Mouse (Mus musculus): Measurements from ENCODE around the gene Dph5.
"Not testable (repeated sequence)": the region's sequence is repeated elsewhere in the genome, so short reads cannot be mapped to it uniquely, and the experiment has no call there.

Gene Dph5

GRCm38 (mm10) chr3:115893166-115893565 is 5.5 kb downstream of the Dph5 start:
- no peak for DNase-seq

DNA sequence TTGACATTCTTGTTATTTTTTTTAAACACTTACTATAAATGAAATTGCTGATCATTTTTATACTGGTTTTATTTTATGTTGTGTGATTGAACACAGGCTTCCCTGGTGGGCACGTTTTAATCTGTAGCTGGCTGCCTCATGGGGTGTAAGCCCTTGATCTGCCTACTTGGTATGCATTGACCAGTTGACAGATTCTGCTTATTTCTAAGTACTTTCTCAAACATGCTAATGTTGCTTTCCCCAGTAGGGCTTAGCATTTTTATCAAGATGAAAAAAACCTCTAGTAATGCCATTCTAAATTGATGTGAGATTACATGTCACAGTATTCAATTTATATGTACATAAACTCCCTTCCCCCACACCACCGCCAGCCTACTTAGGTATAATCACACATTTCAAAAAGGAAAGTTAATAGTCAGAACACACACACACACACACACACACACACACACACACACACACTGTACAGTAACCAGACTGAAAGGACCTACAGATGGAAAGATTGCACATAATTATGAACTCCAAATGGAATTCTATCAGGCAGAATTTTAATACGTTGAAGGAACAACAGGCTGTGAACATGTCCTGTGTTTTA is 10.8 kb downstream of the Dph5 start:
- DNase-seq, result no peak

DNA sequence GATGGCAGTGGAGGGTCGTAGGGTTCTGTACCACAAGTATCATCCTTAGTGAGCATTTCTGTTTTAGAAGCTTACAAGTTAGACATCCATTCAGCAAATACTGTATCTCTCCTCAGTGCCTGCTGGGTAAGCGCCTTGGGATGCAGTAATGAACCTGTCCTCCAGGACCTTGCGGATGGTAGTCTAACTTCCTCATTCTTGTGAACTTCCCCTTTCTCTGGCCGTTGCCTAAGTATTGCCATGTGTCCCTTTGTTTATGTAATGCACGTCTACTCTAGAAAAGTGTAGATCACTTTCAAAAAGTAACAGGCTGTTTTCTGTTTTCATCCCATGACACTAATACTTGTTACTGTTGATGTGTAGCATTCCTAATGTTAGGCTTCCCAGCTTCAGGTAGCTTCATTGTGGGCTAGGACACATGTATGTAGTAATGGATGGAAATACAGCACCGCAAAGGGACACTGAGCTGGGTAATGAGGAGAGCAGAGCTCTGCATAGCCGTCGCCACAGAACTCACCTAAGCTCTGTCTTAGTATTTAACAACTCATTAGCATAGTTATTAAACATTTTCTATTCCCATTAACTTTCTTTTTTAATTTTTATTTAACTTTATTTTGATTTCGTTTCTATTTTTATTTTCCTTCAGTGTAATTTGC is 14.8 kb downstream of the Dph5 start:
- no peak for DNase-seq

GRCm38 (mm10) chr3:115905067-115905466 is 17.4 kb downstream of the Dph5 start:
- no peak for DNase-seq

DNA sequence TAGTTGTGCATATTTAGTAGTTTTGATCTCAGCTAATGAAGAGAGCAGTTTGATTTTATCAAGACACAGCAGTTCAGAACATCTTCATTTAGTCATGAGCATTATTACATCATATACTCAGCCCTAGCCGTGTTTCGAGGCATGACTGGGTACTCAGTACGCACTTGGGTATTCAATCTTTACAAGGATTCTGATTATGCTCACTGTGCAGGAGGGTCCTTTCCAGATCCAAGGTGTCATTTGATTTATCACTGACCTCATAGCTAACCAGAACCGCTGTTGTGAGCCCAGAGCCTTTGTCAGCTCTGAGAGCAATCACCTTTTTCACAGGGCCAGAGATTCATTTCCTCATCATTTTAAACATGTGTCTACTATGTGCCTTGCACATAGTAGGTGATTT is 17.9 kb downstream of the Dph5 start:
- no peak for DNase-seq

DNA sequence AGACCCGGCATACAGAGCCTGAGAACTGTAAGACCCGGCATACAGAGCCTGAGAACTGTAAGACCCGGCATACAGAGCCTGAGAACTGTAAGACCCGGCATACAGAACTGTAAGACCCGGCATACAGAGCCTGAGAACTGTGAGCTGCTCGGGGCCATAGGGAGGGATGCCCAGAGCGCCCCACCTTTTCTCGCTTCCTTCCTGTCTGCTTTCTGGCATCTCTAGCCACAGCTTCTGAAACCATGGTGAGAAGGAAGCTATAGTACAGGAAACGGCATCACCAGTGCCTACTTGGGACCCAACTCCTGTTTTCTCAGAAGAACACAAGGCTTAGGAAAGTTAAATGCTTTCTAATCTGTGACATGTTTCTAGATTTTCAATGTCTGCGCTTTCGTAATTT is 19.8 kb downstream of the Dph5 start:
- DNase-seq, result not testable (repeated sequence)

- no peak for DNase-seq
Observed at GRCm38 (mm10) chr3:115924401-115925190, 37.0 kb downstream of the Dph5 start.

- no peak for DNase-seq
Observed at GRCm38 (mm10) chr3:115926531-115926930, 38.9 kb downstream of the Dph5 start.

DNA sequence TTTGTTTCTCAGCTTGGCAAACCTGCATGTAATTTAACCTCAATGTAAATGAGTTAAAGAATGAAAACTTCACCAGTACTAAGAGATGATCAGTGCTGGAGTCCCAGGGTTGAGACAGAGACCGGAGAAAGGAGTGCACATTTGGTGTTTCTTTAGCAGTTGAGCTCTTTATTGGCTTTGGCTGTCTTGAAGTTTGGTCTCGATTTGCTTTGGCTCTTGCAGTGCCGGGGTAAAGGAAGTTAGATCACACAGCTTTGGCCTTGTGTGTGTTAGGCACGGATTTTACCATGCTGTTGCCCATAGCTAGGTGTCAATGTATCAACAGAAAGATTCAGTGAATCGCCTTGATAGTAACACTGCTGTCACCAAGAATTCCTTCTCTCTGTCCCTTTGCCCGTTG is 44.1 kb downstream of the Dph5 start:
- no peak for DNase-seq

GRCm38 (mm10) chr3:115933293-115934186 is 45.9 kb downstream of the Dph5 start:
- DNase-seq, result no peak

- DNase-seq, result peak; percentile 63 to 75
Observed at GRCm38 (mm10) chr3:115936734-115937599, 49.3 kb downstream of the Dph5 start.

GRCm38 (mm10) chr3:115937807-115938206 is 50.2 kb downstream of the Dph5 start:
- DNase-seq, result no peak

DNA sequence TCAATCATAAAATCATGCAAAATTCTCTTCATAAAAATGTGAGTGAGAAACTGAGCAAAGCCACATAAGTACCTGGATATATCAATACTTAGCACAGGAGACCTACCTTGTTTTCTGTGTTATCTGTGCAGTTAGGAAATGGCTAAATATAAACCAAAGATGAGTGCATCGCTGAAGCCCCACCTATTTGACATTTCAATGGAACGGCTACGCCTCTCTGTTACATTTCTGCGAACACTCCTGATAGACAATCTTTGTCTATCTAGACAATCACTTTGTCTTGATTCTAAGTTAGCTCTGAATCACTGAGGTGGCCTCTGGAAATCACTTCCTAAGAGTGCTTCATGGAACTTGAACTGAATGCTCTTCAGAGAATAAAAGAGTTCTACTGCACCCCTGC is 52.9 kb downstream of the Dph5 start:
- no peak for DNase-seq

GRCm38 (mm10) chr3:115941464-115941863 is 53.8 kb downstream of the Dph5 start:
- DNase-seq, result no peak

GRCm38 (mm10) chr3:115944376-115944775 is 56.7 kb downstream of the Dph5 start:
- no peak for DNase-seq

DNA sequence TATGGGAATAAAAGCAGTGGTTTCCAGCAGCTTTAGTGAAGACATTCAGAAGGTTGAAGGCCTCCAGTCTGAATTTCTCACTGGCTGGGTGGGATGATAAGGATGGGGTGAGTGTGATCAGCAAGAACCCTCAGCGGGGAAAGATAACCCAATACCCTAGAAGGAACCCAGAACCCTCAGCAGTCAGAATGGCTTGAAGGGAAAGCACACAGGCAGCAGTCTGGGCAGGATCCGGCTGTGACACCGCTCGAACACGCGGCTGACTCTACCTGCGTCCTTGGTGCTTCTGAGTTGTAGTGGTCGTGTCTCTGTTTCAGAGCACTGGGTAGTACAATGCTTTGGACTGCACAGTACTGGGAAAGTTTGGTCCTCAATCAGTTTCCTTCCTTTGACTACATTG is 58.6 kb downstream of the Dph5 start:
- DNase-seq, result no peak

GRCm38 (mm10) chr3:115949220-115949920 is 61.7 kb downstream of the Dph5 start:
- DNase-seq, result no peak

- peak in 1 of 2 experiments; percentile 9 for DNase-seq
Observed at GRCm38 (mm10) chr3:115949921-115950877, 62.6 kb downstream of the Dph5 start.

DNA sequence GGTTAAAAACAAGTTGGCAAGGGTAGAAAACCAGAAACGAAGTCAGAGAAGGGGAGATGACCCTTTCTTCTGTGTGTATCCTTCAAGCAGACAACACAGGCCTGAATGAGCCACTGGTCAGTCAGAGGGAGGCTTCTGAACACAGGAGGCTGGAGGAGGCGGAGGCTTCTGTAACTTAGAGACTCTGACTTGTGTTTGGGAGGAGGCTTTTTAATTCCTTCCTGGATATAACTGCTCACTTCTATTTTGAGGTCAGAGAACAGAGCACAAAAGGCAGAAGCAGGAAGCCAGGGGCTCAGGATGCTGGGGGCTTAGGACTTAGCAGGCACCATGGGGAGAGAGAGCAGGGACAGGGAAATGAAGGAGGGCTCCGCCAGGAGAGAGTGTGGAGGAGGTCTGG is 63.6 kb downstream of the Dph5 start:
- DNase-seq, result no peak

DNA sequence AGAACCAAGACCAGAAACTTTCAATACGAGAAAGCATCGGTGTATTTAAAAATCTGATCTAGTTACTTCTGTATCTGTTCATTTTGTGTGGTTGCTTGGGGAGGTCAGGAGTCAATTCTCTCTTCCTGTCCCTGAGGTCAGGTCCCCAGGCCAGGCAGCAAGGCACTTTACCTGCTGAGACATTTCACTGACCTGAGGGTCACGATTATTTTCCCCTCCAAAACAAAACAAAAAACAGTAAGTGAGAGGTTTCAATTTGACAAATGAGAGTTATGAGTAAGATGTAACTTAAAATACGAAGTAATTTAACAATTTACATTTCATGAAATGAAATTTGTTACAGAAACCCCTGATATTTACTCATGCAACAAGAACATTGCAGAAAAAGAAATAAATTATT is 64.7 kb downstream of the Dph5 start:
- no peak for DNase-seq
